Mouse (Mus musculus) bone marrow, adult 2 months (tissue): Measurements from ENCODE around the gene Wnk2.

Experiments
- CTCF ChIP-seq: fragments of 200-500 bp; IDR thresholded peaks from 2 replicates; pipeline ENCODE4 v1.5.1; 2011; ENCODE audit warnings: low read length, control low read depth; ENCODE audit not compliant: control insufficient read depth, insufficient read depth
- POLR2A ChIP-seq: fragments of 200-500 bp; IDR thresholded peaks from 2 replicates; pipeline ENCODE4 v1.6.1; 2011; ENCODE audit warnings: low read depth, mild to moderate bottlenecking, control low read depth, low read length, borderline replicate concordance; ENCODE audit not compliant: control insufficient read depth

DNA sequence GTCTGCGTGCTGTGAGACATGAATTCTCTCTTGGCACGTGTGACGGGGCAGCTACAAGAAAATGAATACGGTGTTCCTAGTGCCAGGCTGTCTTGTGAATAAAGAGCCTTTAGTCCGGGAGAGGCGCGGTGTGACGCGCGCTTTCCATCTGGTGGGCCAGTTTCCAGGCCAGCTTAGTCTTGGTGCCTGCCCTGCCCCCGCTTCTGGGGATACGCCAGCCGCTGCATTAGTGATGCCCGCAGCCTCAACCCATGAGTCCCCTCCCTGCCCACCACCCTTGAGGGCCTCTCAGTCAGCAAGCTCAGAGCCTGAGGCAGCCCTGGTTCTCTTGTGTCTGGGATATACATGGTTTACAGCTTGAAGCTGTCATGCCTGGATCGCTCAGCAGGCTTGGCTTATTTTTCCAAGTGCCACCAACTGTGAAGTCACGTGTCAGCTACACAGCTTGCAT is 131.5 kb downstream of the Wnk2 start:
- TF ChIP-seq POLR2A (no peak), CTCF (no peak)
